Mouse (Mus musculus): Measurements from ENCODE around the gene Sh3gl3. TPM values are rescaled to one million over a fixed set of nuclear protein-coding genes. Genes with fewer than 3 reads are reported as not detected.
"Not testable (repeated sequence)": the region's sequence is repeated elsewhere in the genome, so short reads cannot be mapped to it uniquely, and the experiment has no call there.

Sh3gl3 gene
- total RNA-seq, 2 experiments from 2014 or later, result not detected

DNA sequence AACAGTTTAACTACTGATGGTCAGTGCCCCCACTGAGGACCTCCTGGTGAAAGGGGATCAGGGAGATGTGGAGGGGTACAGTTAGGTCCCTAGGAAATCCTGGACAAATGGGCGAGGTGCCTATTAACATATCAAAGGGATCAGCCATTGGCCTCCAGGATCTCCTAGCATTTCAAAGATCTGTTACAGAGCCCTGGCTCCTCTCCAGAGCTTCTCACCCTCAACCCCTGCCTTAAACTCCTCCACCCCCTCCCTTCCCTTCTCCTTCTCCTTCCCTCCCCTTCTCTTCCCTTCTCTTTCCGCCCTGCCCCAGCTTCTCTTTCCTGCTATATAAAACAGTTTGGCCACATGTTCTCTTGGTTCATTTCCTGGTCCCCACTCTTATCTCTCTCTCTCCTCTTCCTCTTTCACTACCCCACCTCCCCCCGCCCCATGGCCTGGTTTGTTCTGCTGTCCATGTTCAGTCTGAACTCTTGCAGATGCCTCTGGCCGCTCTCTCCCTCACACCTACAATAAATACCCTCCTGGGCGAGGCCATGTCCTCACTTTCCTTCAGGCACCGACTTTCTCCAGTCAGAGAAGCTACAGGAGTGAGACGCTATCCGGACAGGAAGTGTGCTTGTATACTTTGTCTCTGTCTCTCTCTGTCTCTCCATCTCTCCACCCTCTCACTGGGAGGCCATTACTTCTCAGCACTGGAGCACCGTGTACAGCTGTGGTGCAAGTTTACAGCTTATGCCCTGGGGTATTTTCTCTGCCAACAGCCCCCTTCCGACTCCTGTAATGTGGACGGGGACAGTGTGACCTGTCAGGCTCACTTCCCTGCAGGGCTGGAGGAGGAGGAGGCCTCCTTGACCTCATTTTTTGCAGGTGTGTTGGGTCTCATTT is 60.6 kb downstream of the Sh3gl3 start:
- no peak for ATAC-seq (replicated peaks; ENCODE audit: low FRiP score, low TSS enrichment, poor library complexity, severe bottlenecking)

GRCm38 (mm10) chr7:82234898-82235290 is 61.3 kb downstream of the Sh3gl3 start:
- ATAC-seq (replicated peaks; ENCODE audit: low FRiP score, low TSS enrichment, poor library complexity, severe bottlenecking), result no peak

GRCm38 (mm10) chr7:82235486-82235885 is 61.8 kb downstream of the Sh3gl3 start:
- no peak for ATAC-seq (replicated peaks; ENCODE audit: low FRiP score, low TSS enrichment, poor library complexity, severe bottlenecking)

DNA sequence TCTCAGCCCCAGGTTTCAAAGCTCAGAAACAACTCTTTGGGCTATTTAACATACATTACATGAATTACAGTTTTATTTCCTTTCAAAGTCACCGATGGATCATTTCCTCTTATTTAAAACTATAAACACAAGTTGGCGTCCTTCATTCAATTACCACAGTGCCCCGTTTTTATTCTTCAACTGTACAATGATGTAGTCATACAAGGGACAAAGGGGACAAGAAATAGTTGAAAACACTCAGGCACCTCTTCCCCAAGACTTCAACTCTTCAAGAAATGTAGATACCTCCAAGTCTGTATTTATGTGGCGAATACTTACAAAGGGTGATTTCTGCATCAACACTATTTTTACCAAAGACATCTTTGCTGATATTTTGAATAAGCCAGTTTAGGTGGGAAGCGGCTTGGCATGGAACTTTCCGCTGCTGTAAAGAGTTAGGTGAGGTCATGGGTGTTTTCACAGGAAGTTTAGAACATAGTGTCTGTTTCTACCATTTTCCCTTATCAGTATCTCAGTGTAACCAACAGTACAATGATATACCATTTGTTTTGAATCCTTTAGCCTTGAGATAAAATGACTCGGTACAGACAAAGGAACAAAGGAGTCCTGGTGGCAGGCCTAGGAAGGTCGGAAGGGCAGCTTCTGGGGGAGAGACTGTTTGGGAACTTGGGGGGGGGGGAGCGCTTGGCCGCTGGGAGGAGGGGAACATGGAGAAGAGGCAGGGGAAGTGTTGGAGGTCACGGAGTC is 62.7 kb downstream of the Sh3gl3 start:
- no peak for ATAC-seq (replicated peaks; ENCODE audit: low FRiP score, low TSS enrichment, poor library complexity, severe bottlenecking)

DNA sequence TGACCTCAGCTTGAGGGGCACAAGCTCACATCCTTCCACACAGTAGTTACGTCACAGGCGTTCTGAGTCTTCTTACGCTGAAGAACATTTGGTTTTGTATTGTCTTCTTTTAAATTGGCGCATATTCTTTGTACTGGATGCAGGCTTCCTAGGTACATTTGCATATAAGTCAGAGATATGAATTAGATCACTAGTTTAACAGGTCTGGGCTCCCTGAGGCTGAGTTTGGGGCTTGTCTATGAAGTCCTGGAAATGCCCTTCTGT is 63.2 kb downstream of the Sh3gl3 start:
- no peak for ATAC-seq (replicated peaks; ENCODE audit: low FRiP score, low TSS enrichment, poor library complexity, severe bottlenecking)

DNA sequence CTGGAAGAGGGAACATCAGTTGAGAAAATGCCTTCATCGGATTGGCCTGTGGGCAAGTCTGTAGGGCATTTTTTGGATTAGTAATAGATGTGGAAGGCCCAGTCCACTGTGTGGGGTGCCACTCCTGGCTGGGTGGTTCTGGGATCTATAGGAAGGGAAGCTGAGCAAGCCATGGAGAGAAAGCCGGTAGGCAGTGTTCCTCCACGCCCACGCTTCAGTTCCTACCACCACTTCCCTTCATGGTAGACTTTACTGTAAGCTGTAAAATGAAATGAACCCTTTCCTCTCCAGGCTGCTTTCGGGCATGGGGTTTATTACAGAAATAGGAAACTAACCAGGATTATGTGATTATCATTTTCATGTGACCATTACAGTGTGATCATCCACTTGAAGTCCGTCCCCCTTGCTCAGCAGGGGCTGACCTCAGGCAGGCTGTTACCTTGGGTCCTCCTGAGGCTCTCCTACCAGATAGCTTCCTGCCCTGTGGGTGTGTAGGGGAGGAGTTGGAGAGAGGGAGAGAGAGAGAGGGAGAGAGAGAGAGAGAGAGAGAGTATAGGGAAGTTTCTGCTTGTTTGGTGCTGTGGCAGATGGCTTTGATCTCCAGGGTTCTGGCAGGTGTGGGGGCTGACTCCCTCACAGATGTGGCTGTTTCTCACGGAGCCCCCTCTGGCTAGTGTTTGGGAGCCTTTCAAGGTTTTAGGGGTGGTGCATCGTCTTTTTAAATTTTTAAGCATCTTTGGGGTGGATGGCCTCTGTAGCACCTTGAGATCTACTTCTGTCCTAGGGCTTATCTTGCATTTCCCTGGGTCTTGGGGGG is 67.0 kb downstream of the Sh3gl3 start:
- no peak for ATAC-seq (replicated peaks; ENCODE audit: low FRiP score, low TSS enrichment, poor library complexity, severe bottlenecking)

DNA sequence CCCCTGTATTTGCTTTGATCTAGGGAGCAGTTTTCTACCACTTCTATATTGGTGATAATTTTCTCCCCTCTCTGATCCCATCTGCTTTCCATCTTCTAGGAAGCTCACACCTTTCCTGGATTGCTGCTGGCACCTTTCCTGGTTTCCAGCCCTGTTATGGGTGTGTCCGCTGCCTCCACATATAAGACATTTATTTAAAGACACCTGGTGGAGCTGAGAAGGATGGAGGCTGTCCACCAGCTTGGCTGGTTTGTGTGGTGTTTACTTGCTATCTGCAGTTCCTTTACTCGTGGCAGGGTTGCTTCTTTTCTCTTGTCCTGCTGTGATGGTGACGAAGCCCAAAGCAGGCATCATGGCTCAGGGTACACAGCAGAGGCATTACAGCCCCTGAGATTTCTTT is 71.1 kb downstream of the Sh3gl3 start:
- no peak for ATAC-seq (replicated peaks; ENCODE audit: low FRiP score, low TSS enrichment, poor library complexity, severe bottlenecking)

GRCm38 (mm10) chr7:82248953-82249695 is 75.5 kb downstream of the Sh3gl3 start:
- no peak for ATAC-seq (replicated peaks; ENCODE audit: low FRiP score, low TSS enrichment, poor library complexity, severe bottlenecking)

DNA sequence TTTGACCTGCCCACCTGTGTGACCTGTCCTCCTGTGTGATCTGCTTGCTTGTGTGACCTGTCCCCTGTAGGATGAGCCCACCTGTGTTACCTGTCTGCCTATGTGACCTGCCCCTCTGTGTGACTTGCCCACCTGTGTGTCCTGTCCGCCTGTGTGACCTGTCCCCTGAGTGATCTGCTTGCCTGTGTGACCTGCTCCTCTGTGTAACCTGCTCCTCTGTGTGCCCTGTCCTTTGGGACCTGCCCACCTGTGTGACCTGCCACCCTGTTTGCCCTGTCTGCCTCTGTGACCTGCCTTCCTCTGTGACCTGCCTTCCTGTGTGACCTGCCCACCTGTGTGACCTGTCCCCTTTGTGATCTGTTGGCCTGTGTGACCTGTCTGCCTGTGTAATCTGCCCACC is 79.7 kb downstream of the Sh3gl3 start:
- no peak for ATAC-seq (replicated peaks; ENCODE audit: low FRiP score, low TSS enrichment, poor library complexity, severe bottlenecking)

- no peak for ATAC-seq (replicated peaks; ENCODE audit: low FRiP score, low TSS enrichment, poor library complexity, severe bottlenecking)
Measured at GRCm38 (mm10) chr7:82256936-82257335, 83.3 kb downstream of the Sh3gl3 start.

- ATAC-seq (replicated peaks; ENCODE audit: low FRiP score, low TSS enrichment, poor library complexity, severe bottlenecking), result no peak
Measured at GRCm38 (mm10) chr7:82257530-82257929, 83.9 kb downstream of the Sh3gl3 start.

DNA sequence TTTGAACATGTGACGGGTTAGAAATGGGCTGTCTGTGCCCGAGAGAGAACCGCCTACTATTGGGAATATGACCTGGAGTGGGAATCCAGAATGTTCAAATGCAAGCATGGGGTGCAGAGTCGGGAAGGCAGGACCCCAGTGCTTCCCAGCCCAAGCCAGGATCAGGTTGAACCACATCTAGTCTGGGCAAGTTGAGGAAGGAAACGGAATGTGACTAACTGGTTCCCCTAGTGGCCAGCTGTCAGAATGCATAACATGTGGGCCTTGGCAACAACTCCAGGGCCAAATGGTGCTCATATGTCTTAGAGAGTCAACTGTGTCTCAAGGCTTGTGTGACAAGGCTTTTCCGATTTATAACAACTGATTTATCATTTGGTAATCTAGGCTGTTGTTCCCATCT is 86.6 kb downstream of the Sh3gl3 start:
- peak; percentile 81; the same call in 1 of the 2 replicates for ATAC-seq (replicated peaks; ENCODE audit: low FRiP score, low TSS enrichment, poor library complexity, severe bottlenecking)

DNA sequence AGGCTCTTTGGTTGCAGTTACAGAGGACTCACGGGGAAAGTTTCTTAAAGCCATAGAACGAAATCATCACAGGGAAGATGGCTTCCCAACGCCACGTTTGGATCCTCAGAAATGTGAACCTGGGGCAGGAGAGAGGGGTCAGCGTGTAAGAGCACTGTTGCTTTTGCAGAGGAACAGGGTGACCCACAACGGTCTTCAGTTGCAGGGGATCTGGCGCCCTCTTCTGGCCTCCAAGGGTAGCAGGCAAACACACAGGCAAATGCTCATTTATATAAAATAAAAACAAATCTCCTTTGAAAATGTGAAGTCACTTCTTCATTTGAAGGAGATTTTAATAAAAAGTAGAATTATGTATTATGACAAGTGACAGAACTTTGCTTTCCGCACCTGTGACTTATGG is 89.5 kb downstream of the Sh3gl3 start:
- ATAC-seq (replicated peaks; ENCODE audit: low FRiP score, low TSS enrichment, poor library complexity, severe bottlenecking), result no peak

GRCm38 (mm10) chr7:82264119-82264518 is 90.5 kb downstream of the Sh3gl3 start:
- no peak for ATAC-seq (replicated peaks; ENCODE audit: low FRiP score, low TSS enrichment, poor library complexity, severe bottlenecking)

- no peak for ATAC-seq (replicated peaks; ENCODE audit: low FRiP score, low TSS enrichment, poor library complexity, severe bottlenecking)
Measured at GRCm38 (mm10) chr7:82265365-82265764, 91.7 kb downstream of the Sh3gl3 start.

- ATAC-seq (replicated peaks; ENCODE audit: low FRiP score, low TSS enrichment, poor library complexity, severe bottlenecking), result no peak
Measured at GRCm38 (mm10) chr7:82269948-82270347, 96.3 kb downstream of the Sh3gl3 start.

- no peak for ATAC-seq (replicated peaks; ENCODE audit: low FRiP score, low TSS enrichment, poor library complexity, severe bottlenecking)
Measured at GRCm38 (mm10) chr7:82271742-82272141, 98.1 kb downstream of the Sh3gl3 start.

- not testable (repeated sequence) for ATAC-seq (replicated peaks; ENCODE audit: low FRiP score, low TSS enrichment, poor library complexity, severe bottlenecking)
Measured at GRCm38 (mm10) chr7:82272875-82273274, 99.2 kb downstream of the Sh3gl3 start.

GRCm38 (mm10) chr7:82274011-82274709 is 100.5 kb downstream of the Sh3gl3 start:
- peak; percentile 71 for ATAC-seq (replicated peaks; ENCODE audit: low FRiP score, low TSS enrichment, poor library complexity, severe bottlenecking)

All from megakaryocyte-erythroid progenitor cell, adult 5-6 weeks (primary cell).